ENCODE assay signal across 7 mouse cellular contexts in genomic region chr10:128270287-128270841, GRCm38 (mm10). TPM values are rescaled to one million over a fixed set of nuclear protein-coding genes. Genes with fewer than 3 reads are reported as not detected.
A peak's percentile ranks its signal among the peaks of the same experiment; 100 is the strongest.
DNase-seq lines count a peak whose midpoint lies in the region; ATAC-seq lines count a peak whose summit lies in the region.

Gene Stat2, plus strand, starts transcription at chr10:128270559.

- no peaks in the 10 kb centered on the region for H3K36me3 ChIP-seq in intestine, embryonic 15.5 days
- H3K36me3 ChIP-seq in midbrain, embryonic 10.5 days = no peaks in the 10 kb centered on the region

- ATAC-seq in intestine, embryonic 15.5 days = peak; percentile 99

- peak within 1 kb of the TSS; percentile 68 for H3K4me2 ChIP-seq in intestine, embryonic 15.5 days (replicated peaks)

- H3K27me3 ChIP-seq in intestine, embryonic 15.5 days (replicated peaks) = no peaks in the 10 kb centered on the region
- H3K27me3 ChIP-seq in midbrain, embryonic 10.5 days (ENCODE audit: low read depth, poor library complexity, severe bottlenecking) = peaks cover 8% of the 10 kb centered on the region

- H3K4me3 ChIP-seq in intestine, embryonic 15.5 days (replicated peaks) = peak within 1 kb of the TSS; percentile 60
- H3K4me3 ChIP-seq in midbrain, embryonic 10.5 days = peak within 1 kb of the TSS; percentile 71

- WGBS in intestine, embryonic 15.5 days = under 1% methylated on average over 43 of the region's 43 CpGs
- under 1% methylated on average over 43 of the region's 43 CpGs for WGBS in midbrain, embryonic 10.5 days

- intact Hi-C loops in gastrocnemius, postnatal 36 days (cut with DNase I) = no loop called here
- intact Hi-C loops in left cerebral cortex, postnatal 25 days (cut with DNase I) = loop anchor here (2.0 to 5.0 kb wide), 2 partner anchors 32 to 38 kb away; partner anchors contain the start of genes Pan2 and Timeless

- no peaks in the 10 kb centered on the region for H3K9me3 ChIP-seq in intestine, embryonic 15.5 days
- no peaks in the 10 kb centered on the region for H3K9me3 ChIP-seq in midbrain, embryonic 10.5 days (replicated peaks)

- peaks cover 3% of the 10 kb centered on the region; the same call in 1 of the 2 replicates for H3K4me1 ChIP-seq in intestine, embryonic 15.5 days (replicated peaks)
- peaks cover 6% of the 10 kb centered on the region for H3K4me1 ChIP-seq in midbrain, embryonic 10.5 days

- H3K27ac ChIP-seq in intestine, embryonic 15.5 days = peak within 1 kb of the TSS; percentile 64
- peak within 1 kb of the TSS; percentile 86 for H3K27ac ChIP-seq in midbrain, embryonic 10.5 days (replicated peaks)

- H3K9ac ChIP-seq in intestine, embryonic 15.5 days = peak within 1 kb of the TSS; percentile 65

- DNase-seq in adrenal gland, adult 2 months = peak; percentile 99
- peak; percentile 95 for DNase-seq in embryo, embryonic 11.5 days (ENCODE audit: low read depth, low spot score)
- peak; percentile 93 to 97 for DNase-seq in gastrocnemius, postnatal 36 days
- peak; percentile 96 to 99 for DNase-seq in left cerebral cortex, postnatal 25 days (ENCODE audit: low spot score in 2 of 2)
- peak; percentile 97 for DNase-seq in midbrain, embryonic 10.5 days (ENCODE audit: low spot score)
- peak; percentile 90 for DNase-seq in right cerebral cortex, postnatal 4 days

RNA-seq across cellular contexts. Expression of gene Stat2, which starts in this region (rescaled TPM):
- 10 to 100 TPM; 24.0 to 33.5 TPM for total RNA-seq in adrenal gland, adult 2 months (2021)
- polyA plus RNA-seq in adrenal gland, adult 2 months (2012; rRNA removed) = 37.3 and 39.2 TPM in 2 replicates
- 1 to 10 TPM; 3.2 to 3.9 TPM for total RNA-seq in gastrocnemius, postnatal 36 days (2021)
- 15.1 and 15.4 TPM in 2 replicates for polyA plus RNA-seq in intestine, embryonic 15.5 days (2015; fragmentation: Nextera tagmentation; extraction: Ambion mirVana)
- total RNA-seq in left cerebral cortex, postnatal 25 days (2021) = 10 to 100 TPM; 27.1 to 29.6 TPM
- 12.6 and 16.1 TPM in 2 replicates for polyA plus RNA-seq in midbrain, embryonic 10.5 days (2016; fragmentation: Nextera tagmentation; extraction: Ambion mirVana)

Comparison
In these comparisons a context has a peak if more than half of its experiments do, and no peak if none do; other contexts are left out.
1. Peak in every context shown above with its lines: DNase-seq, ATAC-seq, H3K4me3 ChIP-seq and H3K27ac ChIP-seq.
2. RNA of gene Stat2 (total RNA-seq): 24.0 to 33.5 TPM in adrenal gland, adult 2 months and 27.1 to 29.6 TPM in left cerebral cortex, postnatal 25 days; 3.2 to 3.9 TPM in gastrocnemius, postnatal 36 days; every median in the first group is over 4 times any median in the second.